Mouse (Mus musculus): ENCODE measurements around the gene Sfrp5. TPM values are rescaled to one million over a fixed set of nuclear protein-coding genes. Genes with fewer than 3 reads are reported as not detected.

Gene Sfrp5
- polyA plus RNA-seq, 1 experiment from 2014 or later: 4.3 TPM

GRCm38 (mm10) chr19:42237602-42238340 lies 35.7 kb upstream of the Sfrp5 start:
- no peaks in the 10 kb centered on the region for H3K36me3 ChIP-seq (ENCODE audit: control insufficient read depth, insufficient read depth, low read length)
- 10% methylated on average over 4 of the region's 4 CpGs for WGBS
- H3K4me1 ChIP-seq (ENCODE audit: control insufficient read depth in 2 of 2, insufficient read depth in 2 of 2, low read length in 2 of 2): peaks cover 16 to 29% of the 10 kb centered on the region in 2 experiments
- peak overlapping the region; percentile 60 for H3K4me2 ChIP-seq (ENCODE audit: low read length)
- no peaks in the 10 kb centered on the region for H3K27me3 ChIP-seq (ENCODE audit: control insufficient read depth, insufficient read depth, low read length)
- peak overlapping the region; percentile 83 to 95 for H3K27ac ChIP-seq (replicated peaks in 1 of 2; ENCODE audit: control insufficient read depth in 1 of 2, insufficient read depth in 1 of 2, low read depth in 2 of 2, low read length in 2 of 2)
- H3K9me3 ChIP-seq (ENCODE audit: control insufficient read depth, low read length): no peaks in the 10 kb centered on the region
- H3K9ac ChIP-seq (ENCODE audit: low read length): 0 out of 2 replicates have a peak overlapping the region, but pooled peaks have one; percentile 32
- H3K4me3 ChIP-seq (ENCODE audit: control insufficient read depth in 1 of 2, insufficient read depth in 1 of 2, low read depth in 1 of 2, low read length in 2 of 2): no peak overlapping the region
- ATAC-seq (ENCODE audit: insufficient number of reproducible peaks, insufficient read depth, low FRiP score, low read depth): peak; percentile 60

GRCm38 (mm10) chr19:42230986-42231385 lies 28.9 kb upstream of the Sfrp5 start:
- Histone ChIP-seq H3K4me2 (ENCODE audit: low read length) (no peak overlapping the region), H3K9me3 (ENCODE audit: control insufficient read depth, low read length) (no peaks in the 10 kb centered on the region), H3K27ac (replicated peaks in 1 of 2; ENCODE audit: control insufficient read depth in 1 of 2, insufficient read depth in 1 of 2, low read depth in 2 of 2, low read length in 2 of 2) (no peak overlapping the region), H3K4me3 (ENCODE audit: control insufficient read depth in 1 of 2, insufficient read depth in 1 of 2, low read depth in 1 of 2, low read length in 2 of 2) (no peak overlapping the region), H3K27me3 (ENCODE audit: control insufficient read depth, insufficient read depth, low read length) (no peaks in the 10 kb centered on the region), H3K36me3 (ENCODE audit: control insufficient read depth, insufficient read depth, low read length) (no peaks in the 10 kb centered on the region), H3K9ac (ENCODE audit: low read length) (no peak overlapping the region), H3K4me1 (ENCODE audit: control insufficient read depth in 2 of 2, insufficient read depth in 2 of 2, low read length in 2 of 2) (no peaks in the 10 kb centered on the region)
- ATAC-seq (ENCODE audit: insufficient number of reproducible peaks, insufficient read depth, low FRiP score, low read depth): no peak
- 84% methylated on average over 13 of the region's 13 CpGs for WGBS

GRCm38 (mm10) chr19:42230288-42230568 lies 28.2 kb upstream of the Sfrp5 start:
- no peaks in the 10 kb centered on the region for H3K27me3 ChIP-seq (ENCODE audit: control insufficient read depth, insufficient read depth, low read length)
- no peaks in the 10 kb centered on the region for H3K4me1 ChIP-seq (ENCODE audit: control insufficient read depth in 2 of 2, insufficient read depth in 2 of 2, low read length in 2 of 2)
- no peak overlapping the region for H3K4me2 ChIP-seq (ENCODE audit: low read length)
- no peak for ATAC-seq (ENCODE audit: insufficient number of reproducible peaks, insufficient read depth, low FRiP score, low read depth)
- no peak overlapping the region for H3K27ac ChIP-seq (replicated peaks in 1 of 2; ENCODE audit: control insufficient read depth in 1 of 2, insufficient read depth in 1 of 2, low read depth in 2 of 2, low read length in 2 of 2)
- 64% methylated on average over 5 of the region's 5 CpGs for WGBS
- no peak overlapping the region for H3K9ac ChIP-seq (ENCODE audit: low read length)
- no peaks in the 10 kb centered on the region for H3K36me3 ChIP-seq (ENCODE audit: control insufficient read depth, insufficient read depth, low read length)
- no peaks in the 10 kb centered on the region for H3K9me3 ChIP-seq (ENCODE audit: control insufficient read depth, low read length)
- no peak overlapping the region for H3K4me3 ChIP-seq (ENCODE audit: control insufficient read depth in 1 of 2, insufficient read depth in 1 of 2, low read depth in 1 of 2, low read length in 2 of 2)

GRCm38 (mm10) chr19:42229499-42230287 lies 27.6 kb upstream of the Sfrp5 start:
- WGBS: 75% methylated on average over 17 of the region's 17 CpGs

DNA sequence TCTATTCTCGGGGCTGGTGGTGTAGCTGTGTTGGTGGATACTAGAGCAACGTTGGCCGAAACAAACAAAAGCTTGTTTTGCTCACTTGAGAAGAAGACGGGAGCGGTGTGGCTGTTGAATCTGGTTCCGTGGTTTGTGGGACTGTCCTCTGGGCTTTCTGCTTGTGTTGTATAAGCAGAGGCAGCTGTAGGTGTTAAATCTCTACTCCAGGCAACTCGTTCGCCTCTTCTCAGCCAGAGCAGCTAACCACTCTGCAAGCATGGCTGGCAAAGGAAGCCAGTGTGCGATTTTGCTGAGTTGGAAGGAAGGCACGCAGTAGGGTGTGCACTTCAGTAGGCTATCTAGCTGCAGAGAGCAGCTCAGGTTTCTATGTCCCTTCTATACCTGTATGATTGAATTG lies 24.4 kb upstream of the Sfrp5 start:
- H3K4me1 ChIP-seq (ENCODE audit: control insufficient read depth in 2 of 2, insufficient read depth in 2 of 2, low read length in 2 of 2): no peaks in the 10 kb centered on the region
- H3K9me3 ChIP-seq (ENCODE audit: control insufficient read depth, low read length): no peaks in the 10 kb centered on the region
- no peak overlapping the region for H3K4me3 ChIP-seq (ENCODE audit: control insufficient read depth in 1 of 2, insufficient read depth in 1 of 2, low read depth in 1 of 2, low read length in 2 of 2)
- no peaks in the 10 kb centered on the region for H3K36me3 ChIP-seq (ENCODE audit: control insufficient read depth, insufficient read depth, low read length)
- H3K9ac ChIP-seq (ENCODE audit: low read length): no peak overlapping the region
- no peak overlapping the region for H3K27ac ChIP-seq (replicated peaks in 1 of 2; ENCODE audit: control insufficient read depth in 1 of 2, insufficient read depth in 1 of 2, low read depth in 2 of 2, low read length in 2 of 2)
- 69% methylated on average over 10 of the region's 10 CpGs for WGBS
- ATAC-seq (ENCODE audit: insufficient number of reproducible peaks, insufficient read depth, low FRiP score, low read depth): no peak
- H3K4me2 ChIP-seq (ENCODE audit: low read length): no peak overlapping the region
- H3K27me3 ChIP-seq (ENCODE audit: control insufficient read depth, insufficient read depth, low read length): no peaks in the 10 kb centered on the region

More at GRCm38 (mm10) chr19:42229499-42230287, 27.6 kb upstream of the Sfrp5 start:
- no peak overlapping the region for H3K4me2 ChIP-seq (ENCODE audit: low read length)
- no peak overlapping the region for H3K27ac ChIP-seq (replicated peaks in 1 of 2; ENCODE audit: control insufficient read depth in 1 of 2, insufficient read depth in 1 of 2, low read depth in 2 of 2, low read length in 2 of 2)
- H3K4me1 ChIP-seq (ENCODE audit: control insufficient read depth in 2 of 2, insufficient read depth in 2 of 2, low read length in 2 of 2): no peaks in the 10 kb centered on the region
- ATAC-seq (ENCODE audit: insufficient number of reproducible peaks, insufficient read depth, low FRiP score, low read depth): no peak
- H3K27me3 ChIP-seq (ENCODE audit: control insufficient read depth, insufficient read depth, low read length): no peaks in the 10 kb centered on the region
- H3K9ac ChIP-seq (ENCODE audit: low read length): no peak overlapping the region
- no peaks in the 10 kb centered on the region for H3K36me3 ChIP-seq (ENCODE audit: control insufficient read depth, insufficient read depth, low read length)
- no peak overlapping the region for H3K4me3 ChIP-seq (ENCODE audit: control insufficient read depth in 1 of 2, insufficient read depth in 1 of 2, low read depth in 1 of 2, low read length in 2 of 2)
- H3K9me3 ChIP-seq (ENCODE audit: control insufficient read depth, low read length): no peaks in the 10 kb centered on the region

DNA sequence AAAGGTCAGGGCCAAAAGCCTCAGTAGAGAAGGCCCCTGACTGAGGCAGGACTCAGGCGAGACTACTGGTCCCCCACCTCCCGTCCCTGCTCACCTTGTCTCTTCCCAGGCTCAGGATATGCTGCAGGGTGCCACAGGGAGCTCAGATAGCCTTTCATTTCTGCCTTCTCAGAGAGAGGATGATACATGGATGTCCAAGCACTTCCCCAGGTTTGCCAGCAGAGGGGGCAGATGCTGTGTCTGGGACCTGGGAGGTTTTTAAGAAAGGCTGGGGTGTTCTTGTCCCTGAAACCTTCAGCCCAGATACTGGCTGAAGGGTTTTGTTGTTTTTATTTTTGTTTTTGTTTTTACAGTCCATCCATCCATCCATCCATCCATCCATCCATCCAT lies 15.3 kb upstream of the Sfrp5 start:
- ATAC-seq (ENCODE audit: insufficient number of reproducible peaks, insufficient read depth, low FRiP score, low read depth): no peak
- Histone ChIP-seq H3K9me3 (ENCODE audit: control insufficient read depth, low read length) (no peaks in the 10 kb centered on the region), H3K27ac (replicated peaks in 1 of 2; ENCODE audit: control insufficient read depth in 1 of 2, insufficient read depth in 1 of 2, low read depth in 2 of 2, low read length in 2 of 2) (no peak overlapping the region), H3K27me3 (ENCODE audit: control insufficient read depth, insufficient read depth, low read length) (no peaks in the 10 kb centered on the region), H3K9ac (ENCODE audit: low read length) (no peak overlapping the region), H3K4me2 (ENCODE audit: low read length) (no peak overlapping the region), H3K36me3 (ENCODE audit: control insufficient read depth, insufficient read depth, low read length) (no peaks in the 10 kb centered on the region), H3K4me3 (ENCODE audit: control insufficient read depth in 1 of 2, insufficient read depth in 1 of 2, low read depth in 1 of 2, low read length in 2 of 2) (no peak overlapping the region), H3K4me1 (ENCODE audit: control insufficient read depth in 2 of 2, insufficient read depth in 2 of 2, low read length in 2 of 2) (peaks cover 0 to 2% of the 10 kb centered on the region in 2 experiments; a peak in 2 of 4 replicates)
- WGBS: 6% methylated on average over 2 of the region's 2 CpGs

DNA sequence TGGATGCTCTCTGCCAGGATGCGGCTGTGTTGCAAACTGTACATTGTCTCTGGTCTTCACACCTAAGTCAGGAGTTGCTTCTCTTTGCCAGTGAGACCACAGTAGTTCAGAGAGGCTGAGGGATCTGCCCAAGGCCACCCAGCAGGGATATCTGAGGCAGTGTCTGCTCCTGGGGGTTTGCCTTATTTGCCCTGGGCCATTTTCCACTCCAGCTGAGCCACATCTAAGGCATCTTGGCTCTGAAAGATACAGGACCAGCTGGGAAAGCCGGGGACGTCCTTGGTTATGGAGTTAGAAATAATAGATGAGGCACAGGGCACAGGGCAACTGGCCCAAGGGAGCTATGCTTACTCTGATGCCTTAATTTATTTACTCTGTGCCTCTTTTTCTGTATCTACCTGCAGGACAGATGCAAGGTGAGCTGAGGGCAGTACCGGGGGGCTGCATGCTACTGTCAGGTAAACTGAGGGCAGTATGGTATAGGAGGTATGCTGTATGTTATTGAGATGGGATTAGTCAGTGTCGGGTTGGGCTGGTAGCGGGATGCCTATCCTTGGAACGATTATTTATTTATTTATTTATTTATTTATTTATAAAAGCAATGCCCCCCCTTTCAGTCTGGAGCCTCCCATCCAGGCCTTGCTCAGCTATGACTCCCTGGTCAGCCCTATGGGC lies 14.8 kb upstream of the Sfrp5 start:
- H3K27ac ChIP-seq (replicated peaks in 1 of 2; ENCODE audit: control insufficient read depth in 1 of 2, insufficient read depth in 1 of 2, low read depth in 2 of 2, low read length in 2 of 2): no peak overlapping the region
- H3K9ac ChIP-seq (ENCODE audit: low read length): no peak overlapping the region
- H3K4me3 ChIP-seq (ENCODE audit: control insufficient read depth in 1 of 2, insufficient read depth in 1 of 2, low read depth in 1 of 2, low read length in 2 of 2): no peak overlapping the region
- WGBS: 63% methylated on average over 7 of the region's 7 CpGs
- H3K4me2 ChIP-seq (ENCODE audit: low read length): no peak overlapping the region
- no peaks in the 10 kb centered on the region for H3K36me3 ChIP-seq (ENCODE audit: control insufficient read depth, insufficient read depth, low read length)
- H3K27me3 ChIP-seq (ENCODE audit: control insufficient read depth, insufficient read depth, low read length): no peaks in the 10 kb centered on the region
- H3K4me1 ChIP-seq (ENCODE audit: control insufficient read depth in 2 of 2, insufficient read depth in 2 of 2, low read length in 2 of 2): peaks cover 0 to 4% of the 10 kb centered on the region in 2 experiments; a peak in 3 of 4 replicates
- H3K9me3 ChIP-seq (ENCODE audit: control insufficient read depth, low read length): no peaks in the 10 kb centered on the region
- no peak; the same call in 1 of the 2 replicates for ATAC-seq (ENCODE audit: insufficient number of reproducible peaks, insufficient read depth, low FRiP score, low read depth)
